ENCODE assay signal across 14 mouse cellular contexts in the genomic region with DNA sequence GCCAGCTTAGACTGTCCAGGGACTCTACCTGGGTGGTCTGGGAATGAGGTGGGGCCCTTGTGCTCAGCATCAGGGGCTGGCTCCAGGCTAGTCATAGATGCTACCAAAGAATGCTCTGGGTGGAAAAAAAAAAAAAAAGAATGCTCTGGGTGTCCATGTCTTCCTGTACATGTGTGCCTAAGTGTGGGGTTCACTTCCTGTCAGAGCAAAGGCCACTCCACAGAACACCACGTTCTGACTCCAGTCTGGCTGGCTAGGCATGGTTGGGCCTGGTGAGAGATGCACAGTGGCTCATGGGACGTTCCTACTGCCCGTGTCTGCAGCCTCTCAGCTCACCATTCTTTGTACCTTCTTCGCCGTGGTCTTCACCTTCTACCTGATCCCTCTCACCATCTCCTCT. TPM values are rescaled to one million over a fixed set of nuclear protein-coding genes. Genes with fewer than 3 reads are reported as not detected.
A peak's percentile ranks its signal among the peaks of the same experiment; 100 is the strongest.
DNase-seq lines count a peak whose midpoint lies in the region; ATAC-seq lines count a peak whose summit lies in the region.
"Had no signal": no experiment of that assay in that cellular context is flagged by ENCODE, and none has a peak within 500 bp of the region (broad histone marks: within the 10 kb centered on the region; RNA-seq: fewer than 3 reads in every experiment).

No protein-coding gene starts in this region.

- H3K27ac ChIP-seq in midbrain, embryonic 13.5 days = peak overlapping the region; percentile 6; the same call in 1 of the 2 replicates
- H3K27ac ChIP-seq in midbrain, embryonic 16.5 days (ENCODE audit: low read length) = no peak overlapping the region
- H3K27ac ChIP-seq in forebrain, embryonic 11.5 days (ENCODE audit: low read depth, low read length) = 0 out of 2 replicates have a peak overlapping the region, but pooled peaks have one; percentile 41
- H3K27ac ChIP-seq in hindbrain, embryonic 12.5 days = peak overlapping the region; percentile 76
- H3K27ac ChIP-seq in neural tube, embryonic 14.5 days (ENCODE audit: low read depth, low read length) = peak overlapping the region; percentile 69; the same call in 1 of the 2 replicates
- H3K27ac ChIP-seq: limb, embryonic 13.5 days had no signal

- no peaks in the 10 kb centered on the region for H3K9me3 ChIP-seq in midbrain, embryonic 13.5 days
- H3K9me3 ChIP-seq in midbrain, embryonic 16.5 days (replicated peaks; ENCODE audit: control insufficient read depth, low read length, poor library complexity, severe bottlenecking) = no peaks in the 10 kb centered on the region
- H3K9me3 ChIP-seq in forebrain, embryonic 11.5 days (ENCODE audit: control insufficient read depth, low read length) = no peaks in the 10 kb centered on the region
- no peaks in the 10 kb centered on the region for H3K9me3 ChIP-seq in hindbrain, embryonic 12.5 days (replicated peaks)
- no peaks in the 10 kb centered on the region for H3K9me3 ChIP-seq in neural tube, embryonic 14.5 days (ENCODE audit: control insufficient read depth, low read length)
- H3K9me3 ChIP-seq: embryonic facial prominence, embryonic 15.5 days; limb, embryonic 13.5 days had no signal

- DNase-seq in forebrain, embryonic 11.5 days (ENCODE audit: low spot score) = no peak
- DNase-seq in cerebellum, postnatal 36 days = no peak
- DNase-seq: kidney, postnatal 4 days; lung, adult 18-20 months had no signal

- no peak overlapping the region for H3K4me2 ChIP-seq in midbrain, embryonic 13.5 days (replicated peaks)
- no peak overlapping the region for H3K4me2 ChIP-seq in midbrain, embryonic 16.5 days (ENCODE audit: low read length)
- H3K4me2 ChIP-seq in forebrain, embryonic 11.5 days (ENCODE audit: low read depth, low read length, severe bottlenecking) = no peak overlapping the region
- H3K4me2 ChIP-seq in hindbrain, embryonic 12.5 days (replicated peaks) = no peak overlapping the region
- H3K4me2 ChIP-seq in neural tube, embryonic 14.5 days (ENCODE audit: low read depth, low read length) = no peak overlapping the region
- H3K4me2 ChIP-seq: embryonic facial prominence, embryonic 15.5 days; limb, embryonic 13.5 days had no signal

- no peaks in the 10 kb centered on the region for H3K27me3 ChIP-seq in midbrain, embryonic 13.5 days
- no peaks in the 10 kb centered on the region for H3K27me3 ChIP-seq in midbrain, embryonic 16.5 days (ENCODE audit: control insufficient read depth, insufficient read depth, low read depth, low read length)
- H3K27me3 ChIP-seq in forebrain, embryonic 11.5 days (ENCODE audit: control insufficient read depth, insufficient read depth, low read length) = no peaks in the 10 kb centered on the region
- H3K27me3 ChIP-seq in hindbrain, embryonic 12.5 days = no peaks in the 10 kb centered on the region
- H3K27me3 ChIP-seq in neural tube, embryonic 14.5 days (ENCODE audit: control insufficient read depth, insufficient read depth, low read length) = no peaks in the 10 kb centered on the region
- H3K27me3 ChIP-seq: embryonic facial prominence, embryonic 15.5 days; limb, embryonic 13.5 days had no signal

- no peak for ATAC-seq in midbrain, embryonic 13.5 days
- no peak for ATAC-seq in midbrain, embryonic 16.5 days
- no peak for ATAC-seq in forebrain, embryonic 11.5 days (replicated peaks; ENCODE audit: low FRiP score)
- no peak for ATAC-seq in hindbrain, embryonic 12.5 days (ENCODE audit: low FRiP score)
- no peak for ATAC-seq in neural tube, embryonic 14.5 days (ENCODE audit: low read depth)
- no peak for ATAC-seq in monocyte, adult 5-6 weeks (replicated peaks; ENCODE audit: insufficient number of reproducible peaks, low FRiP score, low TSS enrichment, poor library complexity, severe bottlenecking)
- ATAC-seq: intestine, embryonic 16.5 days had no signal

- H3K9ac ChIP-seq in midbrain, embryonic 13.5 days (replicated peaks) = no peak overlapping the region
- H3K9ac ChIP-seq in midbrain, embryonic 16.5 days (ENCODE audit: low read depth, low read length) = no peak overlapping the region
- no peak overlapping the region for H3K9ac ChIP-seq in forebrain, embryonic 11.5 days (ENCODE audit: low read length)
- 0 out of 2 replicates have a peak overlapping the region, but pooled peaks have one; percentile 27 for H3K9ac ChIP-seq in hindbrain, embryonic 12.5 days
- no peak overlapping the region for H3K9ac ChIP-seq in neural tube, embryonic 14.5 days (replicated peaks; ENCODE audit: low read depth, low read length)
- H3K9ac ChIP-seq: embryonic facial prominence, embryonic 15.5 days; limb, embryonic 13.5 days had no signal

- H3K4me1 ChIP-seq in midbrain, embryonic 13.5 days (replicated peaks) = peaks cover 30% of the 10 kb centered on the region
- peaks cover 5% of the 10 kb centered on the region; the same call in 1 of the 2 replicates for H3K4me1 ChIP-seq in midbrain, embryonic 16.5 days (ENCODE audit: control insufficient read depth, insufficient read depth, low read length)
- H3K4me1 ChIP-seq in forebrain, embryonic 11.5 days (replicated peaks; ENCODE audit: control insufficient read depth, insufficient read depth, low read length) = peaks cover 2% of the 10 kb centered on the region; the same call in 1 of the 2 replicates
- H3K4me1 ChIP-seq in hindbrain, embryonic 12.5 days = peaks cover 40% of the 10 kb centered on the region
- peaks cover 14% of the 10 kb centered on the region; the same call in 1 of the 2 replicates for H3K4me1 ChIP-seq in neural tube, embryonic 14.5 days (ENCODE audit: control insufficient read depth, insufficient read depth, low read length)

- WGBS in midbrain, embryonic 13.5 days = 77% methylated on average over 5 of the region's 5 CpGs
- WGBS in midbrain, embryonic 16.5 days = 75% methylated on average over 5 of the region's 5 CpGs
- WGBS in forebrain, embryonic 11.5 days = 78% methylated on average over 5 of the region's 5 CpGs
- 70% methylated on average over 5 of the region's 5 CpGs for WGBS in hindbrain, embryonic 12.5 days
- WGBS in neural tube, embryonic 14.5 days = 80% methylated on average over 5 of the region's 5 CpGs

- peaks cover 5% of the 10 kb centered on the region for H3K36me3 ChIP-seq in midbrain, embryonic 13.5 days
- H3K36me3 ChIP-seq in midbrain, embryonic 16.5 days (ENCODE audit: control insufficient read depth, insufficient read depth, low read length) = no peaks in the 10 kb centered on the region
- no peaks in the 10 kb centered on the region for H3K36me3 ChIP-seq in forebrain, embryonic 11.5 days (ENCODE audit: control insufficient read depth, insufficient read depth, low read length)
- H3K36me3 ChIP-seq in hindbrain, embryonic 12.5 days = peaks cover 10% of the 10 kb centered on the region; the same call in 1 of the 2 replicates
- no peaks in the 10 kb centered on the region for H3K36me3 ChIP-seq in neural tube, embryonic 14.5 days (ENCODE audit: control insufficient read depth, insufficient read depth, low read length)
- H3K36me3 ChIP-seq: embryonic facial prominence, embryonic 15.5 days; limb, embryonic 13.5 days had no signal

- H3K4me3 ChIP-seq in midbrain, embryonic 13.5 days (replicated peaks) = no peak overlapping the region
- no peak overlapping the region for H3K4me3 ChIP-seq in midbrain, embryonic 16.5 days (ENCODE audit: low read depth, low read length)
- H3K4me3 ChIP-seq in forebrain, embryonic 11.5 days (ENCODE audit: low read depth, low read length) = no peak overlapping the region
- no peak overlapping the region for H3K4me3 ChIP-seq in hindbrain, embryonic 12.5 days
- H3K4me3 ChIP-seq in neural tube, embryonic 14.5 days (ENCODE audit: low read depth, low read length) = no peak overlapping the region
- H3K4me3 ChIP-seq: embryonic facial prominence, embryonic 15.5 days; limb, embryonic 13.5 days had no signal

RNA-seq across cellular contexts. Expression of a gene that starts 17.2 kb away (rescaled TPM):
- polyA plus RNA-seq in midbrain, embryonic 13.5 days (2015; fragmentation: Nextera tagmentation; extraction: Ambion mirVana) = 9.0 and 17.2 TPM in 2 replicates
- polyA plus RNA-seq in midbrain, embryonic 16.5 days (2015; fragmentation: Nextera tagmentation; extraction: Ambion mirVana) = 2.5 and 2.9 TPM in 2 replicates
- 4.7 and 5.5 TPM in 2 replicates for polyA plus RNA-seq in forebrain, embryonic 11.5 days (2014; fragmentation: Nextera tagmentation; extraction: Ambion mirVana)
- polyA plus RNA-seq in hindbrain, embryonic 12.5 days (2016; fragmentation: Nextera tagmentation; extraction: Ambion mirVana) = 39.2 and 47.1 TPM in 2 replicates
- 2.4 and 4.8 TPM in 2 replicates for polyA plus RNA-seq in neural tube, embryonic 14.5 days (2014; fragmentation: Nextera tagmentation; extraction: Ambion mirVana)
- total RNA-seq in monocyte, adult 5-6 weeks (2017) = 0.49 to 1.6 TPM in 2 of 3 replicates, not detected in the other
- total RNA-seq: common myeloid progenitor, adult 5-6 weeks; neutrophil, adult 5-6 weeks had no signal

RNA-seq across cellular contexts. Expression of a gene that starts 34.9 kb away (rescaled TPM):
- polyA plus RNA-seq in midbrain, embryonic 13.5 days (2015; fragmentation: Nextera tagmentation; extraction: Ambion mirVana) = 531 and 554 TPM in 2 replicates
- 405 and 414 TPM in 2 replicates for polyA plus RNA-seq in midbrain, embryonic 16.5 days (2015; fragmentation: Nextera tagmentation; extraction: Ambion mirVana)
- polyA plus RNA-seq in forebrain, embryonic 11.5 days (2014; fragmentation: Nextera tagmentation; extraction: Ambion mirVana) = 699 and 715 TPM in 2 replicates
- polyA plus RNA-seq in hindbrain, embryonic 12.5 days (2016; fragmentation: Nextera tagmentation; extraction: Ambion mirVana) = 512 and 534 TPM in 2 replicates
- 408 and 464 TPM in 2 replicates for polyA plus RNA-seq in neural tube, embryonic 14.5 days (2014; fragmentation: Nextera tagmentation; extraction: Ambion mirVana)
- total RNA-seq in monocyte, adult 5-6 weeks (2017) = 1,253 to 1,571 TPM (median 1,557 TPM) in 3 replicates
